Mouse (Mus musculus): Measurements from ENCODE around the gene Gpr25.

Gpr25 gene

DNA sequence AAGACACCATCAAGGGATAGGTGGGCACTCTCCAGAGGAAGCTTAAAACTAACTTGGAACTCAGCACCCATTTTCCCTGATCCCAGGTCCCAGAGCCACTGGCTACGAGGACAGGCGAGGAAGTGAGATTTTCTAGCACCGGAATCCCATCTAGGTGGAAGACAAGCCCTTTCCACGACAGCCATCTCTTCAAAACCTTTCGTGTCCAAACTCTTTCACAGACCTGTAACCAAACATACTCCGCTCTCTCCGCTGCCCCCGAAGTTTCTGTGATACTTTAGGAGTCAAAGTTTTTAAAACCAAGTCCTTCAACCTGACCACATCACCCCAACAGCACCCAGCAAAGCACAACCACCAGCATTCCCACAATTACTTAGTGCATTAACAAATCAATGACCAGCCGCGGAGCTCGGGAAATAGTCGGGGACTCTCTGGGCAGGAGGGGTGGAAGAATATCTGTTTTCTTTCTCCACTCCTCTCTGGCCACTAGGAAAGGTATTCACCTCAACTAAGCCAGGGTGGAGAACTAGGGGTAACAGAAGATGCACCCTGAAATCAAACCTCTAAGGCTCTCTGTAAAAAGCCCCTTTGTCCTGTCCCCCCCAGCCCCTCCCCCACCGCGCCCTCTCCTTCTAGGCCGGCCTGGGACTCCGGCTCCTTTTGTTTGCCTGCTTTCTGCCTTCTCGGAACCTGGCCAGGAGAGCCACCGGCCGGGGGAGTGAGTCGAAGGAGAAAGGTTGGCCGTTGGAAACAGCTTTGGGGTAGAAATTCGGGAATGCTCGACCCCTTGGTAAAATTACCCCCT lies 27.5 kb downstream of the Gpr25 start:
- peak; percentile 36 for DNase-seq

GRCm38 (mm10) chr1:136232285-136232926 lies 28.3 kb downstream of the Gpr25 start:
- DNase-seq = peak; percentile 34

DNA sequence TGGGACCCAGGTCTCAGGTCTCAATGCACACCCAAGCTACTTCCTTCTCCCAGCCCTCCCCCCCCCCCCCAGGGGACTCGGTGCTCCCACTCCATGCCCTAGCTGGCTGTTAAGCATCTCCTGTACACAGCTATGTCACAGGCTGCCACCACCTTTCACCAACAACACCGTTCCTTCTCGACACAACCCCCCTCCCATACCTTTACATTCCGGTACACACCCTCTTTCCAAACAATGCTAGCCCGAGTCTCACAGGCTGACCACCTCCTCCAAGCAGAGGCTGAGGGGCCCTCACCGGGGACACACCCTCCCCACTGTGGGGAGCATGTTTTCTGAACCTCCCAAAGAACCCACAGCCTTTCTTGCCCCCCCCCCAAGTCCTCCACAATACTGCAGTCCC lies 29.1 kb downstream of the Gpr25 start:
- no peak for DNase-seq

DNA sequence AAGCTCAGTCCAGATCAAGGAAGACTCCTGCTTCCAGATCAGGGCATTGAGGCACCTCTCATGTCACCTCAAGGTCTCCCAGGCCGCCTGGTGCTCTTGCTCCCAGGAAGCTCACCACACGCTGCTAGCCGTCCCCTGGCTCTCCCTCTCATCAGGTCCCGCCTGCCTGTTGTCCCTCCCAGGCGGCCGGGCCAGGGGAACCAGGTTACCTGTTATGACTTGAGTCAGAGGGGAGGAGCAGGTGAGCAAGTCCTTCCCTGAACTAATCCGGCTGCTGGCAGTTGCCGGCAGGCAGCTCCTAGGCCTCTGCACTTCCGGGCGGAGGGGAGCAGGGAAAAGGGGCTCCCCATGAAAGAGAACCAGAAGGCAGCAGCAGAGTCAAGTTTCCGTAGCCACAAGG lies 30.5 kb downstream of the Gpr25 start:
- no peak for DNase-seq

DNA sequence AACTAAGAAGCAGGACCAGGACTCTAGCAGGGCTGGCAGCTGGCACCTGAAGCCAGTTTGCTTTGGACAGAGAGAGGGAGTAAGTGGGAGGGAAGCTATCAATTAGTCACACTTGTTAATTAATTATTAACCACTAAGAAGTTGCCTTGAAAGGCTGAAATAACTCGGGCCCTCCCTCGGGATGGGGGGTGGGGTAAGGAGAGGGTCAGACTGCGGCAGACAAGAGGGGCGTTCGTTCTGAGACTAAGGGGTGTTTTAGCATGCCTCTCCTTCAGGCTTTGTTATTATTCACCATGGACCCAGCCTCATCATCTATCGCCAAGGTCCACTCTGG lies 31.7 kb downstream of the Gpr25 start:
- peak; percentile 44 for DNase-seq

GRCm38 (mm10) chr1:136228328-136229039 lies 32.2 kb downstream of the Gpr25 start:
- peak; percentile 46 for DNase-seq

DNA sequence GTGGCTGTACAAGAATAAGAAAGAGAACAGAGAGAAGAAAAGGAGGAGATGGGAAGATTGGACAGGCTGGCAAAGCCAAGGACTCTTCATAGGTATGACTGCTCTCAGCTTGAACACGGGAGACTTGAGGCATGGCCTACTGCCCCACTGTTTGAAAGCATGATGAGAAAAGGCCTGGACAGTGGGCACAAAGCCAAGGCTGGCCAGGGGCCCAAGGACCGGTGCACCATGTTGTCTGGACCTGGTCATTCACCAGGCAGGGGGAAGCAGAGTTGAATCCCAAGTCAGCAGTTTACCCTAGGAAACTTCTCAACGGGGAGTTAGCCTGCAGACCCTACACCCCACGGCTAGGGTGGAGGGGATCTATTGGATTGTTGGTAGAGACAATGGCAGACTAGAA lies 32.8 kb downstream of the Gpr25 start:
- no peak for DNase-seq

DNA sequence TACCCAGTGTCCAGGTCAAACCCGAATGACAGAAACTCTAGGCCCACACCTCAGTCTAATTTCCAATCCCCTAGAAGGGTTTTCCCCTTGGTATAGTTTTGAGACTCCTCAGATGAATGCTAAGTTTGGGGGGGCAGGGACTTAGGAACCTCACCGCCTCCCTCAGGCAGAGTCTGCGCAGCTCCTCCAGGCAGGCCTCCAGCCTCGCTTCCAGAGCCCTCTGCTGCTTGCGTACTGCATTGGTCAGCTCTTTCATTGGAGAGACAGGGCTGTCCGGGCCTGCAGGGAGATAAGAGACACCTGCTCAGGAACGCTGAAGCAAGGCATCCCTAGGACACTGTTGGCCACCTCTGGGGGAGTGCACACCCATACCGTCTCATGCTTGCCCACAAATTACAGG lies 34.0 kb downstream of the Gpr25 start:
- DNase-seq = no peak

DNA sequence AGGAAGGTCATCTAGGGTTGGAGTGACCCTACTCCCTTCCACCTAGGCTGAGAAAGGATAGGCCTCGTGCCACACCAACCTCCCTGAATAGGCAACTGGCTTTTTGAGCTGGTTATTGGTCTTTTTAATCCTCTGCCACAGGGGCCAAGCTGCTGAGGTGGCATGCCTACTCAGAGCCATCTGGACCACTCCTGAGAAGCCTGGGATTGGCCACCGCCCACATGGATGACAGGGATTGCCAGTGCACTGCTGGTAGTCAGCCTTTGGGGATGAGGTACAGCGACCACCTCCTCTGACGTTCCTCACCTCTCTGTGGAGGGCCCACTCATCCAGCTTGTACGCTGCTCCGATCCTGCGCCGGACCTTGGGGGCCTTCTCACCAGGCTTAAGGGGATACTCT lies 34.8 kb downstream of the Gpr25 start:
- peak; percentile 36 for DNase-seq

DNA sequence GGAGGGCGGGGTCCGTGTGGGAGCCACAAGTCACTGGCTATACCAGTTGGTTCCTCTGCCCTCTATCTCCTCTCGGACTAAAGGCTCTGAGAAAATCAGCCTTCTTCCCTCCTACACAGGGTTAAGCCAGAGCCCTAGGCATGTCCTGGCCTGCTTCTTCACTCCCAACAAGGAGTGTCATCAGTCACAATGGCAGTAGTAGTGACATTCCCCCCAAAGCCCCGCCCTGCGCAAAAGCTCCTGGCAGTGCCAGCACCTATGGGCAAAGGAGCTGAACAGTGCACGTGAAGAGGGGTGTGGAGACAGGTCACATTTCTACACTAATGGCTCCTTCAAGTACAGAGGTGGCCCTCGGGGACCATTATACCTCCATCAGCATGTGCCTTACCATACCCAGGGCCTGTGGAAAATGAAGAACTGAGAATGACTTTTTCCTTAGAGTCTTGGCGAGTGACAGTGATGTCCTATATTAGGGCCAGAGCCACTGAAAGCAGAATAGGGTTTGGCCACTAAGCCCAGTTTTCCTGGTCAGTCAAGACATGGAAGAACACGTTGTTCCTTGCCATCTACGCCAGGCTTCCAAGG lies 36.8 kb downstream of the Gpr25 start:
- DNase-seq = no peak

GRCm38 (mm10) chr1:136222386-136222785 lies 38.3 kb downstream of the Gpr25 start:
- DNase-seq = no peak

- no peak for DNase-seq
Observed at GRCm38 (mm10) chr1:136220037-136220871, 40.4 kb downstream of the Gpr25 start.

DNA sequence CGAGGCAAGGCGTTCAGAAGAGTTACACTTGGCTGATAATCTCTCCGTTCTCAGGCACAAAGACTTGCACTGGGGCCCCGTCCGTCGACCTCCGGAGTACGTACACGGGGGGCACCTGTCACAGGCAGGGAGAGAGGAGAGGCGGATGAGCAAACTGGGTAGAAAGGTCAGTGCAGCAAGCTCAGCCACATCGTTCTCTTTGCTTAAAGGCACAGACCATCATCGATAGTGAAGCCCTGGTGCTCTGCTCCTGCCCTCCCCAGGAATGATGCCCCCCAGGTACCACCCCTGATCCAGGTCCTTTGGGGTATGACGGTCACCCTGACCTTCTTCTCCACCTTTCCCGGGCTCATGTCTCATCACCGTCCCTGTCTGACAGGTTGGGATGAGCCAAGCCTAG lies 46.4 kb downstream of the Gpr25 start:
- DNase-seq = no peak

- DNase-seq = peak; percentile 73
Observed at GRCm38 (mm10) chr1:136212803-136213202, 47.9 kb downstream of the Gpr25 start, which contains the start of gene Mroh3. Gene Mroh3 (minus strand): TSS chr1:136212828.

Data from retina, postnatal 1 day (tissue).